Mouse (Mus musculus) heart, embryonic 16.5 days (tissue): Measurements from ENCODE around the gene H2al1n. TPM values are rescaled to one million over a fixed set of nuclear protein-coding genes. Genes with fewer than 3 reads are reported as not detected.
"Not testable (repeated sequence)": the region's sequence is repeated elsewhere in the genome, so short reads cannot be mapped to it uniquely, and the experiment has no call there.

Source experiments
- ATAC-seq: fragments of 200-750 bp; cut with Nextera tagmentation; replicated peaks from 2 replicates; pipeline ENCODE4 v1.8.0; 2017; ENCODE audit warnings: moderate number of reproducible peaks; ENCODE audit not compliant: insufficient read depth, low FRiP score; ENCODE audit errors: extremely low read depth
- H3K27ac ChIP-seq: fragments of 300-500 bp; sonication (generic); 2 replicates; pipeline ENCODE4 v1.5.1; 2014; ENCODE audit warnings: mild to moderate bottlenecking, low read length, control low read depth, moderate library complexity
- H3K27me3 ChIP-seq: fragments of 300-500 bp; sonication (generic); 2 replicates; pipeline ENCODE4 v1.6.1; 2014; ENCODE audit warnings: low read length, mixed read lengths; ENCODE audit not compliant: control insufficient read depth, insufficient read depth
- H3K36me3 ChIP-seq: fragments of 300-500 bp; sonication (generic); 2 replicates; pipeline ENCODE4 v1.6.1; 2014; ENCODE audit not compliant: control insufficient read depth, insufficient read depth
- H3K4me1 ChIP-seq: fragments of 300-500 bp; sonication (generic); 2 replicates; pipeline ENCODE4 v1.6.1; 2014; ENCODE audit warnings: low read length, mixed read lengths; ENCODE audit not compliant: control insufficient read depth, insufficient read depth
- H3K4me2 ChIP-seq: fragments of 300-500 bp; sonication (generic); 2 replicates; pipeline ENCODE4 v1.6.1; 2014; ENCODE audit warnings: low read depth, mild to moderate bottlenecking, control low read depth, low read length
- H3K4me3 ChIP-seq: fragments of 300-500 bp; sonication (generic); 2 replicates; pipeline ENCODE4 v1.5.1; 2014; ENCODE audit warnings: mild to moderate bottlenecking, control low read depth, low read length
- H3K9ac ChIP-seq: fragments of 300-500 bp; sonication (generic); 2 replicates; pipeline ENCODE4 v1.6.1; 2014; ENCODE audit warnings: low read length, control low read depth
- H3K9me3 ChIP-seq: fragments of 300-500 bp; sonication (generic); replicated peaks from 2 replicates; pipeline ENCODE4 v1.6.1; 2016; ENCODE audit warnings: low read length; ENCODE audit not compliant: control insufficient read depth
- WGBS: fragments of 180-500 bp; shearing (Covaris S2); extraction: QIAGEN DNeasy Blood & Tissue Kit; methylation state at CpG from one replicate; pipeline ENCODE4 v1.1.7; 2014; 5-methylcytosine and 5-hydroxymethylcytosine counted together
- polyA plus RNA-seq: library from polyadenylated mRNA; unstranded; fragments of >200 nt; fragmentation: Nextera tagmentation; extraction: Ambion mirVana; gene quantifications from 2 replicates; pipeline ENCODE4 v1.2.1, GENCODE M21; 2015

The H2al1n gene
- not detected in 2 replicates for polyA plus RNA-seq

- H3K9me3 ChIP-seq, H3K36me3 ChIP-seq, H3K27ac ChIP-seq, H3K4me2 ChIP-seq, H3K4me3 ChIP-seq, ATAC-seq, H3K27me3 ChIP-seq, H3K9ac ChIP-seq, H3K4me1 ChIP-seq: not testable (repeated sequence)
- 74% methylated on average over 3 of the region's 3 CpGs for WGBS
Measured at GRCm38 (mm10) chrX:14210848-14211247, at the start of gene H2al1n. H2al1n (plus strand) TSS chrX:14211148.

GRCm38 (mm10) chrX:14199284-14199683 is 11.7 kb upstream of the H2al1n start:
- Histone ChIP-seq H3K27ac (no peak overlapping the region), H3K9ac (no peak overlapping the region), H3K4me1 (no peaks in the 10 kb centered on the region), H3K36me3 (no peaks in the 10 kb centered on the region), H3K27me3 (no peaks in the 10 kb centered on the region), H3K4me2 (no peak overlapping the region), H3K9me3 (no peaks in the 10 kb centered on the region), H3K4me3 (no peak overlapping the region)
- WGBS: 61% methylated on average over 4 of the region's 4 CpGs
- no peak for ATAC-seq

DNA sequence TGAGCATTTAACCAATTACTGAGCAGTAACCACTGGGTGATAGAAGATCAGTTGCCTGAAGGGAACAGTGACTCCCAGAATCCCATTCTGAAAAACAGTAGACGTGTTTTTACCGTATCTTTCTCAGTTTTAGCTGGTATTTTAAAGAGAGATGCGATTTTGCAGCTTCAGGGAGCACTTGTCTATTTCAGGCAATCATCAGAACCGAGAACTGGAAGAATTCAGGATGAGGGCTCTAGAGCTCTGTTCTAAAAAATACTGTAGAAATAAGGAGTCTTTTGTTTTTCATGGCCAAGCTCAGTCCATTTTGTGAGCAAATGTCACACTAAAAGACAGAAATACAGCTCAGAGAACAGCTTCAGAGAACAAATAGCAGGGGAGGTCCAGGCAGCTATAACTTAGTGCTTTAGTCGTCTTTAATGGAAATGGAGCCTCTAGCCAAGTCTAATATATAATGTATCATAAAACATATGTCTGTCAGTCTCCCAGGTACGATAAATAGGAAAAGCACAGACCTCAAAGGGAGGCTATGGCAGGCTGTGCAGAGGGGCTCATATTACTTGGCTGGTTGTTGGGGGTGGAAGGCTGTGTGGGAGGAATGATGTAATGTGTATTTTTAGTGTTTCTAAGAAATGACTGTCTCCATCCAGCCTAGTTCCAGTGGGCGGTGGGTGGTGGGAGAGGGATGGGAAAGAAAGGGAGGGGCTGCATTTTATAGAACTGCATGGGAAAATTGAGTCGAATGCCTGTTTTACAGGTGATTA is 4.7 kb upstream of the H2al1n start:
- no peaks in the 10 kb centered on the region for H3K4me1 ChIP-seq
- no peak overlapping the region for H3K9ac ChIP-seq
- H3K27ac ChIP-seq: peak overlapping the region; percentile 27; the same call in 1 of the 2 replicates
- no peak overlapping the region for H3K4me3 ChIP-seq
- no peaks in the 10 kb centered on the region for H3K9me3 ChIP-seq
- peak; percentile 55; the same call in 1 of the 2 replicates for ATAC-seq
- no peaks in the 10 kb centered on the region for H3K27me3 ChIP-seq
- H3K4me2 ChIP-seq: no peak overlapping the region
- no peaks in the 10 kb centered on the region for H3K36me3 ChIP-seq
- 42% methylated on average over 8 of the region's 8 CpGs for WGBS

DNA sequence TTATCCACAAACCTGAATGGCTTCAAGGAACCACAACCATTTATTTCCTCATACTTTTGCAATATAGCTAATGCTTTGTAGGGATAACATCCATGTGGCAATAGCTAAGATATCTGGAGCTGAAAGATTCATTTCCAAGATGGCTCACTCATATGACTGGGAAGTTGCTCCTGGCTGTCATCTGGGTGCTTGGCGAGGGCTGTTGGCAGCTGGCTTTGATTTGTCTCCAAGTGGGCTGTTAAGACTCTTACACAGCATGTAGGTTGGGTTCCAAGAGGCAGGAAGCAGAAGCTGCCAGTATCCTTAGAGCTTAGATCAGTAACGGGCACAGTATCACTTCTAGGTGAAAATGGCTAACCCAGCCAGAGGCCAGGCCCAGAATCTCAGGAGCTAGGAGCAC is 18.3 kb downstream of the H2al1n start:
- ATAC-seq: no peak
- H3K9me3 ChIP-seq: no peaks in the 10 kb centered on the region
- H3K36me3 ChIP-seq: no peaks in the 10 kb centered on the region
- H3K4me2 ChIP-seq: no peak overlapping the region
- WGBS: 62% methylated on average over 2 of the region's 2 CpGs
- no peak overlapping the region for H3K9ac ChIP-seq
- no peaks in the 10 kb centered on the region for H3K27me3 ChIP-seq
- no peaks in the 10 kb centered on the region for H3K4me1 ChIP-seq
- no peak overlapping the region for H3K27ac ChIP-seq
- H3K4me3 ChIP-seq: no peak overlapping the region

DNA sequence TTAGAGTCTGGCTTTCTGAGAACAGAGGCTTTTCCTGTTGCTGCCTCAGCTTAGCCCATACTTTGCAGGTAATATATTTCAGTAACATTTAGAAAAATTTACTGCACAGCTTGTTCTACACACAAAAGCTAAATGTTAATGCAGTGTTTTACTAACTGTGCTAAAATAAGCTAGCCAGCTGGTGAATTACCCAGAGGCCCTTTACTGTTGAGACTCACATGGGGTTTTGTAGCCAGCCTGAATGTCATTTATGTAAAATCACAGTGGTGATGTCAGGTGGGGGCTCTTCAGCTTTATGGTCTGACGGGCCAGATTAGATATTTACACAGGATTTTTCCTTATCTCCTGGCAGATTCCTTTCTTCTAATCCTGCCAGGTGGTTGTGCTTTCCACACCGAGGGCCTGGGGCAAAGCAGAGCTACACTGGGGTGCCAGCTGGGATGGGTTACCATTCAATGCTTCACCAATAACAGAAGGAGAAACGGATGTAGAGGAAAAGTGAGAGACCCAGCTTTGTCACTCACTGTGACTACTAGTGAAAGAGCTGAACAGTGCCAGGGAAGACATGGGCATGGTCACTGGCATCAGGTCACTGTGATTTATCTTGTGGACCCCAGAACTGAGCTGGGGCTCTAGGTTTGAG is 48.8 kb downstream of the H2al1n start:
- Histone ChIP-seq H3K27ac (no peak overlapping the region), H3K36me3 (no peaks in the 10 kb centered on the region), H3K4me2 (no peak overlapping the region), H3K9ac (no peak overlapping the region), H3K9me3 (no peaks in the 10 kb centered on the region; the same call in 1 of the 2 replicates), H3K4me1 (no peaks in the 10 kb centered on the region), H3K4me3 (no peak overlapping the region), H3K27me3 (no peaks in the 10 kb centered on the region)
- 39% methylated on average over 3 of the region's 3 CpGs for WGBS
- ATAC-seq: no peak
